Mouse (Mus musculus): Measurements from ENCODE around the gene Olfr424. TPM values are rescaled to one million over a fixed set of nuclear protein-coding genes. Genes with fewer than 3 reads are reported as not detected.

The Olfr424 gene
- total RNA-seq (2023; ENCODE audit: inconsistent age): not detected in 4 replicates

DNA sequence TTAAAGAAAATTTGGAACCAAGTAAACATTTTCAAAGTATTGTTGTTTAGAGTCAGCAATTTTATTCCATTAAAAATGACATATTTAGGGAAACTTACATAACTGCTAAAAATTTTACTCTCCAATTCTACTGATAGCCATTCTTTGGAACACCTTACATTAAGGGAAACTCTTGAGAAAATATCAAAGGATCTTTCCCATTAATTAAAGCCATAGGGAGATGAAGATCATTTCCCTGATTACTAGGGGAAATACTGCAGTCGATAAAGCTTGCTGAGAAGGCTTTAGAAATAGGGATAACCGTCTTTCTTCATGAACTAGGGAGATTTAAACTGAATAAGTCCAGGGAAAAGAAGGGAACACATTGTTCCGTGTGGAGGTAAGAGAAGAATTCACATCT is at the start of gene Olfr424:
Olfr424 (plus strand) TSS at position 301 of the 400 bp plus-strand sequence.

DNA sequence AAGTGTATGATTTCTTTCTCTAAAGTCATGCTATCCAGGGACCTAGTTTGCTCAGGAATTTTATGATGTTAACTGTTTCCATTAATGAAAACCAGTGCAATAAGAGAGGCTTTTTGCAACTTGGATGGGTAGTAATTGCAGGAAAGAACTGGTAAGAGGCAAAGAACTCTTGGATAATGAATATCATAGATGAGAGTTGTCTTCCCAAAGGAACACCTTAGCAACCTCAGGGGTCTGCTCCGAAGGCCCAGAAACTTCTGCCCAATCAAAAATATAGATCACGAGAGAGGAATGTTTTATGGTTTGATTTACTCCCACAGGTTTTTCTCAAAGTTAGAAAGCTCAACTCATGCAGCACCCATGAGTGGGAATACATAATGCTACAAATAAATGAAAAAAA is 47.3 kb upstream of the Olfr424 start, which contains the start of gene Olfr429:
Olfr429 (plus strand) TSS at position 301 of the 400 bp plus-strand sequence.

DNA sequence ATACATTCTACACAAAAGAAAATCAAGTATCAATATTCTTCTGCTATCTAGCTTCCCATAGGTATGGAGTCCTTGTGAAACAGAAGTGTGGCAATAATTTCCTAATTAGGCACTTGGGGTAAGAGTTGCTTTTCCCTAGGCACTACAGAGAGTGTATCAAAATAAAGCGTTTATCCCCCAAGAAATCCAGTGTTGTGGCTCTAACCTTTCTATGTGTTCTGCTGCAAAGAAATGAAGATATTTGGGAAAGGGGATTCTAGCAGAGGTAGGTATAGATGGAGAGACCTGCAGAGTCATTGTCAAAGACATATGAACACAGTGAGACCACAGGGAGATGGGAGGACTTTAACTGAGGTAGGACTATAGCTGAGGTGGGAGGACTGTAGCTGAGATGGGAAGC is 34.7 kb upstream of the Olfr424 start, which contains the start of gene Olfr427:
Olfr427 (plus strand) TSS at position 301 of the 400 bp plus-strand sequence.

DNA sequence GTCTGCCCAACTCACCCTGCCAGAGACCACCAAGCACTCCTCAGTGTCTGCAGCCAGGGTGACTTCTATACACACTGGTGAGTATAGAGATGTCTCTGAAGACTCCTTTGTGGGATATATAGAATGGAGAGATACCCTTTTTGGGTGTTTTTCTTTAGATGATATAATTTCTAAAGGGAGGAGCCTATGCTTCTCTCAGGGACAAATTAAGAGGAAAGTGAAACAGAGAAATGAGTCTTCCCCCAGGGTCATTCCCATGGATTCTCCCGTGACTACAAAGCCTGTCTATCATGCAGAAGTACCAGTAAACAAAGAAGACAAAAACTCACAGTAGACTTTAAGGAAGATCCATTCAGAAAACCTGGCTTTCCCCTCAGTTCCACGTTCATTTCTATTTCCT is 10.3 kb upstream of the Olfr424 start, which contains the start of gene Olfr231:
Olfr231 (minus strand) TSS at position 101 of the 400 bp plus-strand sequence.

DNA sequence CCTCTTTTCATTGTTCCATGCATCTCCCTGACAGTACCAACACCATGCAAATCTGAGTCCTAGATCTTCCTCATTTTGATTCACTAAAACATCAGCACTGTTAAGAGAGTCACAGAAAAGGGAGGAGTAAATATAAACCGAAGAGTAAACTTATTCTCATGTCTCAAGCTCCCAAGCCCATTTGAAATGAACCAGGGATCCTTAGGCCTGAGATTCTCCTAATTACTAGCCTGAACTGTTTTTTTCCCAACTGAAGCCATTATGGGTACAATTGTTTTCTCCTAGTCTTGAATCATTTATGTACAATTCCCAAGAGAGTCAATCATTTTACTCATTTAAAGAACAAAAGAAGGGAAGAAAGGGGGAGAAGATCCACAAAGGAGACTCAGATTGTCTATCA is 24.0 kb downstream of the Olfr424 start, which contains the start of gene Olfr420:
Olfr420 (plus strand) TSS at position 301 of the 400 bp plus-strand sequence.

DNA sequence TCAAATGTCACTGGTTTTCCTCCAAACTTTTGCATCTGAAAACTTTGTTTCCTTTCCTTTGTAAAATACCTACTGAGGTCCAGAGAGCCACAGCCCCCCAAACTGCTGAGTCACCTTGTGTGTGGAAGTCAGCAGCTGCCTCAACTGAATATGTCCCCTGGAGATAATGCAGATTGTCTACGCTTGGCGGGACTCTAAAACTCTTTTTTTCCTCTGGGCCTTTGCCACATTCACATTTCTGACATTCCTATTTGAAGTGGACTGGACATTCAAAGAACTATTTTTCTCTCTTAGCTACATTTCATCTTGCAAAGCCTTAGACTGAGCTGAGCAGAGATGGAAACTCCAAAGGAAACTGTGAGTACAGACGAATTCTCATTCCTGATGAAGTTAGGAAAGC is 41.3 kb downstream of the Olfr424 start, which contains the start of gene Spta1:
Spta1 (plus strand) TSS at position 172 of the 400 bp plus-strand sequence.

Other genes starting within 250 kb of the Olfr424 start
- gene Ifi211, start 218.5 kb upstream of the Olfr424 start, total RNA-seq (2023; ENCODE audit: inconsistent age): 0.51 to 0.99 TPM in 2 of 4 replicates, not detected in the others
- gene Mndal, start 189.0 kb upstream of the Olfr424 start, total RNA-seq (2023; ENCODE audit: inconsistent age): 501 to 587 TPM (median 554 TPM) in 4 replicates
- gene Ifi203, start 188.8 kb upstream of the Olfr424 start, total RNA-seq (2023; ENCODE audit: inconsistent age): 256 to 308 TPM (median 264 TPM) in 4 replicates
- gene Ifi202b, start 148.8 kb upstream of the Olfr424 start, total RNA-seq (2023; ENCODE audit: inconsistent age): not detected in 4 replicates
- 5.7 to 11.8 TPM (median 6.6 TPM) in 4 replicates for gene Ifi205, start 99.7 kb upstream of the Olfr424 start, total RNA-seq (2023; ENCODE audit: inconsistent age)
- gene Olfr433, start 90.8 kb upstream of the Olfr424 start, total RNA-seq (2023; ENCODE audit: inconsistent age): 0.18 to 0.35 TPM (median 0.28 TPM) in 4 replicates
- gene Olfr432, start 82.3 kb upstream of the Olfr424 start, total RNA-seq (2023; ENCODE audit: inconsistent age): not detected in 4 replicates
- gene Olfr430, start 64.9 kb upstream of the Olfr424 start, total RNA-seq (2023; ENCODE audit: inconsistent age): not detected in 4 replicates
- not detected in 4 replicates for gene Olfr429, start 47.2 kb upstream of the Olfr424 start, total RNA-seq (2023; ENCODE audit: inconsistent age)
- not detected in 4 replicates for gene Olfr427, start 34.6 kb upstream of the Olfr424 start, total RNA-seq (2023; ENCODE audit: inconsistent age)
- not detected in 4 replicates for gene Olfr231, start 10.4 kb upstream of the Olfr424 start, total RNA-seq (2023; ENCODE audit: inconsistent age)
- gene Olfr420, start 24.1 kb downstream of the Olfr424 start, total RNA-seq (2023; ENCODE audit: inconsistent age): not detected in 4 replicates
- gene Spta1, start 41.3 kb downstream of the Olfr424 start, total RNA-seq (2023; ENCODE audit: inconsistent age): 0.16 TPM in 1 of 4 replicates, not detected in the others
- gene Olfr419, start 120.5 kb downstream of the Olfr424 start, total RNA-seq (2023; ENCODE audit: inconsistent age): not detected in 4 replicates
- not detected in 4 replicates for gene Mptx1, start 199.0 kb downstream of the Olfr424 start, total RNA-seq (2023; ENCODE audit: inconsistent age)
- gene Olfr417, start 233.6 kb downstream of the Olfr424 start, total RNA-seq (2023; ENCODE audit: inconsistent age): not detected in 4 replicates